Mouse (Mus musculus): Measurements from ENCODE around the gene Zfp536.
A peak's percentile ranks its signal among the peaks of the same experiment; 100 is the strongest.

Zfp536 gene

GRCm38 (mm10) chr7:37542951-37543350 lies 230.5 kb downstream of the Zfp536 start:
- DNase-seq, result no peak

- DNase-seq, result no peak
These were observed 242.3 kb downstream of the Zfp536 start for GRCm38 (mm10) chr7:37531166-37531565.

GRCm38 (mm10) chr7:37528311-37528710 lies 245.1 kb downstream of the Zfp536 start:
- DNase-seq, result no peak

- no peak for DNase-seq
These were observed 245.6 kb downstream of the Zfp536 start for GRCm38 (mm10) chr7:37527890-37528289.

GRCm38 (mm10) chr7:37521407-37521806 lies 252.0 kb downstream of the Zfp536 start:
- DNase-seq, result no peak

- DNase-seq, result no peak
These were observed 262.3 kb downstream of the Zfp536 start for GRCm38 (mm10) chr7:37510933-37511675.

- DNase-seq, result no peak
These were observed 263.7 kb downstream of the Zfp536 start for GRCm38 (mm10) chr7:37509700-37510099.

GRCm38 (mm10) chr7:37505548-37505947 lies 267.9 kb downstream of the Zfp536 start:
- DNase-seq, result no peak

GRCm38 (mm10) chr7:37505096-37505495 lies 268.3 kb downstream of the Zfp536 start:
- no peak for DNase-seq

- DNase-seq, result no peak
These were observed 274.6 kb downstream of the Zfp536 start for GRCm38 (mm10) chr7:37498881-37499280.

- DNase-seq, result no peak
These were observed 276.9 kb downstream of the Zfp536 start for GRCm38 (mm10) chr7:37496491-37496890.

- no peak for DNase-seq
These were observed 283.1 kb downstream of the Zfp536 start for GRCm38 (mm10) chr7:37490312-37490711.

GRCm38 (mm10) chr7:37484946-37485345 lies 288.5 kb downstream of the Zfp536 start:
- DNase-seq, result no peak

GRCm38 (mm10) chr7:37482564-37482963 lies 290.9 kb downstream of the Zfp536 start:
- peak; percentile 5 for DNase-seq

- DNase-seq, result no peak
These were observed 292.3 kb downstream of the Zfp536 start for GRCm38 (mm10) chr7:37481165-37481564.

- DNase-seq, result no peak
These were observed 296.1 kb downstream of the Zfp536 start for GRCm38 (mm10) chr7:37477309-37477708.

- no peak for DNase-seq
These were observed 298.0 kb downstream of the Zfp536 start for GRCm38 (mm10) chr7:37475485-37475884.

GRCm38 (mm10) chr7:37474284-37474683 lies 299.2 kb downstream of the Zfp536 start:
- no peak for DNase-seq

- DNase-seq, result no peak
These were observed 299.9 kb downstream of the Zfp536 start for GRCm38 (mm10) chr7:37473311-37474084.

GRCm38 (mm10) chr7:37471726-37472125 lies 301.7 kb downstream of the Zfp536 start:
- no peak for DNase-seq

- DNase-seq, result no peak
These were observed 306.8 kb downstream of the Zfp536 start for GRCm38 (mm10) chr7:37466477-37467243.

GRCm38 (mm10) chr7:37464186-37464721 lies 309.2 kb downstream of the Zfp536 start:
- DNase-seq, result no peak

- no peak for DNase-seq
These were observed 325.9 kb downstream of the Zfp536 start for GRCm38 (mm10) chr7:37447523-37447922.

All from lung, postnatal 14 days (tissue).